In genomic region chr17:49367791-49368190, GRCm38 (mm10) we compare ENCODE assay signal across 16 mouse cellular contexts.
"Had no signal": no experiment of that assay in that cellular context is flagged by ENCODE, and none has a peak within 500 bp of the region (broad histone marks: within the 10 kb centered on the region; RNA-seq: fewer than 3 reads in every experiment).

No protein-coding gene starts in this region.

- H3K27ac ChIP-seq: neural tube, embryonic 13.5 days; neural tube, embryonic 15.5 days; stomach, embryonic 15.5 days; stomach, postnatal 0 days had no signal

- H3K4me3 ChIP-seq: neural tube, embryonic 13.5 days; neural tube, embryonic 15.5 days; stomach, embryonic 15.5 days had no signal

- H3K4me1 ChIP-seq: neural tube, embryonic 13.5 days; neural tube, embryonic 15.5 days; stomach, embryonic 15.5 days had no signal

- DNase-seq: retina, postnatal 1 day; right cerebral cortex, adult 18-20 months; right cerebral cortex, postnatal 14 days; right cerebral cortex, postnatal 25 days; right cerebral cortex, postnatal 4 days; spleen, adult 18-20 months; thymus, adult 18-20 months; thymus, adult 2 months; thymus, postnatal 14 days; thymus, postnatal 25 days; thymus, postnatal 36 days; thymus, postnatal 4 days had no signal

- H3K27me3 ChIP-seq: neural tube, embryonic 13.5 days; neural tube, embryonic 15.5 days; stomach, embryonic 15.5 days had no signal

- H3K9ac ChIP-seq: neural tube, embryonic 13.5 days; neural tube, embryonic 15.5 days; stomach, embryonic 15.5 days had no signal

- H3K9me3 ChIP-seq: neural tube, embryonic 13.5 days; neural tube, embryonic 15.5 days; stomach, embryonic 15.5 days had no signal

- H3K4me2 ChIP-seq: neural tube, embryonic 13.5 days; neural tube, embryonic 15.5 days; stomach, embryonic 15.5 days had no signal

- H3K36me3 ChIP-seq: neural tube, embryonic 13.5 days; neural tube, embryonic 15.5 days; stomach, embryonic 15.5 days had no signal
